Mouse (Mus musculus) kidney, adult 2 months (tissue): ENCODE data around the gene Apoc3.

Experiments
- CTCF ChIP-seq: fragments of 200-500 bp; conservative IDR thresholded peaks from 2 replicates; pipeline ENCODE4 v1.5.1; 2011; ENCODE audit warnings: low read depth, mild to moderate bottlenecking, control low read depth, low read length, moderate library complexity, mixed read lengths; ENCODE audit not compliant: insufficient read depth, insufficient read length
- POLR2A ChIP-seq: fragments of 200-500 bp; IDR thresholded peaks from one replicate; pipeline ENCODE4 v1.6.1; 2011; ENCODE audit warnings: low read depth, low read length, control low read depth

DNA sequence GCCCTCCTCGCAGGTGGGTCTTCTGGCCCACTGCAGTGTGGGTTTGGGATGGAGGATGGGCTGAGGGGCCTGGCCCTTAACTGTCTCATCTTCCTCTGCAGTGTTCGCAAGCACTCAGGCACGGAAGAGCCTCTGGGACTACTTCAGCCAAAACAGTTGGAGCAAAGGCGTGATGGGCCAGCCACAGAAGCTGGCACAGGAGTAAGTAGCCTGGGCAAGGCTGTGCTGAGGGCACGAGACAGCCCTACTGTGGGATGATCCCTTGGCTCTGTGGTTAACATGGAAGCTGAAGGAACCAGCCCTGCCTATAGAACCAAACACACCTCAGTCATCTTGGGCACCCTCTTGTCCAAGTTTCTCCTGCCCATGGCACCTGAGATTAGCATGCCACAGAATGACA lies 33.7 kb upstream of the Apoc3 start:
- TF ChIP-seq CTCF: no peak
- TF ChIP-seq POLR2A: no peak
